Mouse (Mus musculus) lung, embryonic 16.5 days (tissue): Measurements from ENCODE around the gene Alg9. TPM values are rescaled to one million over a fixed set of nuclear protein-coding genes. Genes with fewer than 3 reads are reported as not detected.
"Not testable (repeated sequence)": the region's sequence is repeated elsewhere in the genome, so short reads cannot be mapped to it uniquely, and the experiment has no call there.

Experiments used
- ATAC-seq: fragments of 200-750 bp; cut with Nextera tagmentation; 2 replicates; pipeline ENCODE4 v1.8.0; 2017; ENCODE audit warnings: low read depth, mild to moderate bottlenecking, moderate library complexity
- H3K27ac ChIP-seq: fragments of 300-500 bp; sonication (generic); 2 replicates; pipeline ENCODE4 v1.5.1; 2014; ENCODE audit warnings: mild to moderate bottlenecking, control low read depth, low read length
- H3K27me3 ChIP-seq: fragments of 300-500 bp; sonication (generic); 2 replicates; pipeline ENCODE4 v1.6.1; 2014; ENCODE audit warnings: low read depth, low read length, mixed read lengths; ENCODE audit not compliant: control insufficient read depth, insufficient read depth
- H3K36me3 ChIP-seq: fragments of 300-500 bp; sonication (generic); 2 replicates; pipeline ENCODE4 v1.6.1; 2014; ENCODE audit warnings: low read length; ENCODE audit not compliant: control insufficient read depth, insufficient read depth
- H3K4me1 ChIP-seq: fragments of 300-500 bp; sonication (generic); replicated peaks from 2 replicates; pipeline ENCODE4 v1.6.1; 2014; ENCODE audit warnings: low read length, mixed read lengths; ENCODE audit not compliant: control insufficient read depth, insufficient read depth
- H3K4me2 ChIP-seq: fragments of 300-500 bp; sonication (generic); 2 replicates; pipeline ENCODE4 v1.6.1; 2014; ENCODE audit warnings: low read depth, low read length, control low read depth
- H3K4me3 ChIP-seq: fragments of 300-500 bp; sonication (generic); 2 replicates; pipeline ENCODE4 v1.5.1; 2014; ENCODE audit warnings: mild to moderate bottlenecking, low read length, control low read depth
- H3K9ac ChIP-seq: fragments of 300-500 bp; sonication (generic); 2 replicates; pipeline ENCODE4 v1.6.1; 2014; ENCODE audit warnings: low read length, control low read depth
- H3K9me3 ChIP-seq: fragments of 300-500 bp; sonication (generic); 2 replicates; pipeline ENCODE4 v1.6.1; 2016; ENCODE audit warnings: low read length; ENCODE audit not compliant: control insufficient read depth
- WGBS: fragments of 180-500 bp; shearing (Covaris S2); extraction: QIAGEN DNeasy Blood & Tissue Kit; methylation state at CpG from one replicate; pipeline ENCODE4 v1.1.7; 2014; 5-methylcytosine and 5-hydroxymethylcytosine counted together
- polyA plus RNA-seq: library from polyadenylated mRNA; unstranded; fragments of >200 nt; fragmentation: Nextera tagmentation; extraction: Ambion mirVana; gene quantifications from 2 replicates; pipeline ENCODE4 v1.2.1, GENCODE M21; 2015

Gene Alg9
- polyA plus RNA-seq, 1 experiment from 2014 or later = 35.0 TPM

DNA sequence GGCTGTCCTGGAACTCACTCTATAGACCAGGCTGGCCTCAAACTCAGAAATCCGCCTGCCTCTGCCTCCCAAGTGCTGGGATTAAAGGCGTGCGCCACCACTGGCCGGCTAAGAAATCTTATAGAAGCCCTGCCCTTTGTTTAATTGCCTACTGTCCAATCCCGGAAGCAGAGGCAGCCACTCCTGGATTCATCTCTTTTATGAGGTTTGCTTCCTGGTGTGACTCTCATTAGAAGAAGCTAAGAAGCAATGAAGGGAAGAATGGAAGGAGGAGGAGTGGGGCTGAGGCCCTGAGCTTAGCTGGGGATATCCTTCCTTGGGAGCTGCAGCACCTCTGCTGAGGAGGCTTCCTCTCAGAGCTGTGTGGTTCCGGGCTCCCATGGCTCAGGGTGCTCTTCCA lies 46.8 kb downstream of the Alg9 start:
- H3K4me3 ChIP-seq = no peak overlapping the region
- no peak overlapping the region for H3K4me2 ChIP-seq
- H3K4me1 ChIP-seq = 0 out of 2 replicates have a peak, but pooled peaks cover 3% of the 10 kb centered on the region
- peaks cover 6% of the 10 kb centered on the region for H3K36me3 ChIP-seq
- no peaks in the 10 kb centered on the region for H3K27me3 ChIP-seq
- no peaks in the 10 kb centered on the region for H3K9me3 ChIP-seq
- WGBS = 95% methylated on average over 6 of the region's 6 CpGs
- H3K27ac ChIP-seq = no peak overlapping the region
- H3K9ac ChIP-seq = no peak overlapping the region
- no peak for ATAC-seq

- Histone ChIP-seq H3K4me3 (no peak overlapping the region), H3K4me2 (no peak overlapping the region), H3K27ac (no peak overlapping the region), H3K9me3 (no peaks in the 10 kb centered on the region), H3K27me3 (no peaks in the 10 kb centered on the region), H3K36me3 (peaks cover 5% of the 10 kb centered on the region), H3K9ac (no peak overlapping the region), H3K4me1 (0 out of 2 replicates have a peak, but pooled peaks cover 3% of the 10 kb centered on the region)
- WGBS = 95% methylated on average over 5 of the region's 5 CpGs
- ATAC-seq = no peak
Observed at GRCm38 (mm10) chr9:50822216-50822615, 47.4 kb downstream of the Alg9 start.

- no peaks in the 10 kb centered on the region for H3K4me1 ChIP-seq
- H3K27ac ChIP-seq = no peak overlapping the region
- H3K36me3 ChIP-seq = peaks cover 5% of the 10 kb centered on the region
- no peak for ATAC-seq
- H3K27me3 ChIP-seq = no peaks in the 10 kb centered on the region
- H3K4me2 ChIP-seq = no peak overlapping the region
- no peak overlapping the region for H3K9ac ChIP-seq
- no peaks in the 10 kb centered on the region for H3K9me3 ChIP-seq
- H3K4me3 ChIP-seq = no peak overlapping the region
- WGBS = 85% methylated on average over 11 of the region's 11 CpGs
Observed at GRCm38 (mm10) chr9:50823779-50824453, 49.1 kb downstream of the Alg9 start.

- Histone ChIP-seq H3K27me3 (no peaks in the 10 kb centered on the region), H3K4me3 (no peak overlapping the region), H3K9me3 (no peaks in the 10 kb centered on the region), H3K27ac (no peak overlapping the region), H3K36me3 (no peaks in the 10 kb centered on the region; the same call in 1 of the 2 replicates), H3K9ac (no peak overlapping the region), H3K4me1 (peaks cover 4% of the 10 kb centered on the region), H3K4me2 (no peak overlapping the region)
- ATAC-seq = no peak
- WGBS = 92% methylated on average over 5 of the region's 5 CpGs
Observed at GRCm38 (mm10) chr9:50831514-50831913, 56.7 kb downstream of the Alg9 start.

- no peak overlapping the region for H3K4me3 ChIP-seq
- H3K36me3 ChIP-seq = no peaks in the 10 kb centered on the region; the same call in 1 of the 2 replicates
- H3K9me3 ChIP-seq = no peaks in the 10 kb centered on the region
- WGBS = 96% methylated on average over 4 of the region's 4 CpGs
- H3K27ac ChIP-seq = no peak overlapping the region
- ATAC-seq = no peak
- H3K27me3 ChIP-seq = no peaks in the 10 kb centered on the region
- H3K4me1 ChIP-seq = peaks cover 4% of the 10 kb centered on the region
- H3K9ac ChIP-seq = no peak overlapping the region
- H3K4me2 ChIP-seq = no peak overlapping the region
Observed at GRCm38 (mm10) chr9:50832162-50832561, 57.3 kb downstream of the Alg9 start.

DNA sequence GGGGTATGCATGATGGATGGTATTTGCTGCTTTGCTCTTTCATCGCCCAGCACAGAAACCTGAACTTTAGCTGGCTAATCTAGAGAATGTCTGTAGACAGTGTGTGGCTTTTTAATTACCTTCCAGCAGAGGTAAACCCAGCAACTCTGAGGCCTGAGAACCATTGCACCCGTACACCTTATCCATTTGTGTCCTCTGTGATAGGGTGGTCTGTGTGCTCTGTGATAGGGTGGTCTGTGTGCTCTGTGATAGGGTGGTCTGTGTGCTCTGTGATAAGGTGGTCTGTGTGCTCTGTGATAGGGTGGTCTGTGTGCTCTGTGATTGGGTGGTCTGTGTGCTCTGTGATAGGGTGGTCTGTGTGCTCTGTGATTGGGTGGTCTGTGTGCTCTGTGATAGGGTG lies 57.8 kb downstream of the Alg9 start:
- not testable (repeated sequence) for H3K4me1 ChIP-seq, H3K27ac ChIP-seq, H3K9ac ChIP-seq, ATAC-seq, H3K36me3 ChIP-seq, H3K9me3 ChIP-seq, H3K4me2 ChIP-seq, H3K4me3 ChIP-seq, H3K27me3 ChIP-seq
- 77% methylated on average over 2 of the region's 2 CpGs for WGBS

DNA sequence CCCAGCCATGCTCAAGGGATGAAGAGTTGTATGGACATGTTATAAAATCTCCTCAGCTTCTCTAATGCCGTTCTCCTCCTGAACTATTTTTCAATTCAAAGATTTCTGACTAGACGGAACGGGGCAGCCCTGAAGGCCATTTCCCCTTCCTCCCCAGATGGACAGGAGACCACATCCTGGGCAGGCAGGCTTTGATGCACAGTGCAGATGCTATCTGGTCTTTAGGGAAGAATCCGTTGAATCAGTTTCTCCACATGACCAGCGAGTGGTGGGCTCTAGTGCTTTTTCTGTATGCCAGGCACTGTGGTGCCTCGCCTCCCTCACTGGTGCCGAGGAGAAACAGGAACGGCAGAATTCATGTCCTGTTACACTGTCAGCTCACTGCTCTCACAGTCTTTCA lies 59.0 kb downstream of the Alg9 start:
- Histone ChIP-seq H3K27ac (no peak overlapping the region), H3K9ac (no peak overlapping the region), H3K4me1 (peaks cover 4% of the 10 kb centered on the region), H3K9me3 (no peaks in the 10 kb centered on the region), H3K36me3 (peaks cover 4% of the 10 kb centered on the region; the same call in 1 of the 2 replicates), H3K4me3 (no peak overlapping the region), H3K4me2 (no peak overlapping the region), H3K27me3 (no peaks in the 10 kb centered on the region)
- ATAC-seq = no peak
- 64% methylated on average over 8 of the region's 8 CpGs for WGBS

- Histone ChIP-seq H3K36me3 (peaks cover 6% of the 10 kb centered on the region; the same call in 1 of the 2 replicates), H3K27ac (no peak overlapping the region)
- WGBS = 85% methylated on average over 10 of the region's 10 CpGs
Observed at GRCm38 (mm10) chr9:50835068-50835705, 60.4 kb downstream of the Alg9 start.

DNA sequence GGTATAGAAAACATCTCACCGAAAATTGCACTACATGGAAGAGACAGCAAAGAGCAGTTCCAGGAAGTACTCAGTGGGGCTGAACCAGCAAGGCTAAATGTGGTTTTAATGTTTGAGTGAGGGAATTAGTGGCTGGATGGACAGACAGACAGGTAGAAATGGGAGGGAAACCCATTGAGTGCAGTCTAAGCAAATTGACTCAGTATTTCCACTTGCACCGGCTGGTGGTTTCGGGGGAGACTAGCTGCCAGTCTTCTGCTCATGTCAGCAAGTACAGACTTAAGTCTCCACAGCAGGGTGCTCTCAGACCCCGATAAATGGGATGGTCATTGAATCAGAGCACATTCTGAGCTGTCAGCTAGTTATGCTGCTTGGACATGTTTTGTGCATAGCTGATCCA lies 61.3 kb downstream of the Alg9 start:
- Histone ChIP-seq H3K9me3 (no peaks in the 10 kb centered on the region), H3K36me3 (peaks cover 6% of the 10 kb centered on the region; the same call in 1 of the 2 replicates), H3K27me3 (no peaks in the 10 kb centered on the region), H3K4me1 (peaks cover 4% of the 10 kb centered on the region), H3K4me3 (no peak overlapping the region), H3K4me2 (no peak overlapping the region), H3K27ac (no peak overlapping the region), H3K9ac (no peak overlapping the region)
- no peak for ATAC-seq
- 87% methylated on average over 4 of the region's 4 CpGs for WGBS

More at GRCm38 (mm10) chr9:50835068-50835705, 60.4 kb downstream of the Alg9 start:
- no peaks in the 10 kb centered on the region for H3K27me3 ChIP-seq
- H3K4me3 ChIP-seq = no peak overlapping the region
- H3K9me3 ChIP-seq = no peaks in the 10 kb centered on the region
- no peak overlapping the region for H3K9ac ChIP-seq
- H3K4me2 ChIP-seq = no peak overlapping the region
- ATAC-seq = 0 out of 2 replicates have a peak, but pooled peaks have one; percentile 23
- H3K4me1 ChIP-seq = peaks cover 4% of the 10 kb centered on the region
